Mouse (Mus musculus) CD4-positive, CD25-positive, alpha-beta regulatory T cell, adult 2 months (primary cell): ENCODE measurements around the gene Zfp960.
"Not testable (repeated sequence)": the region's sequence is repeated elsewhere in the genome, so short reads cannot be mapped to it uniquely, and the experiment has no call there.

Source experiments
- DNase-seq: peaks from one replicate; pipeline ENCODE4 v3.0.0-alpha.2; 2012; ENCODE audit warnings: low read depth, low spot score

Gene Zfp960

DNA sequence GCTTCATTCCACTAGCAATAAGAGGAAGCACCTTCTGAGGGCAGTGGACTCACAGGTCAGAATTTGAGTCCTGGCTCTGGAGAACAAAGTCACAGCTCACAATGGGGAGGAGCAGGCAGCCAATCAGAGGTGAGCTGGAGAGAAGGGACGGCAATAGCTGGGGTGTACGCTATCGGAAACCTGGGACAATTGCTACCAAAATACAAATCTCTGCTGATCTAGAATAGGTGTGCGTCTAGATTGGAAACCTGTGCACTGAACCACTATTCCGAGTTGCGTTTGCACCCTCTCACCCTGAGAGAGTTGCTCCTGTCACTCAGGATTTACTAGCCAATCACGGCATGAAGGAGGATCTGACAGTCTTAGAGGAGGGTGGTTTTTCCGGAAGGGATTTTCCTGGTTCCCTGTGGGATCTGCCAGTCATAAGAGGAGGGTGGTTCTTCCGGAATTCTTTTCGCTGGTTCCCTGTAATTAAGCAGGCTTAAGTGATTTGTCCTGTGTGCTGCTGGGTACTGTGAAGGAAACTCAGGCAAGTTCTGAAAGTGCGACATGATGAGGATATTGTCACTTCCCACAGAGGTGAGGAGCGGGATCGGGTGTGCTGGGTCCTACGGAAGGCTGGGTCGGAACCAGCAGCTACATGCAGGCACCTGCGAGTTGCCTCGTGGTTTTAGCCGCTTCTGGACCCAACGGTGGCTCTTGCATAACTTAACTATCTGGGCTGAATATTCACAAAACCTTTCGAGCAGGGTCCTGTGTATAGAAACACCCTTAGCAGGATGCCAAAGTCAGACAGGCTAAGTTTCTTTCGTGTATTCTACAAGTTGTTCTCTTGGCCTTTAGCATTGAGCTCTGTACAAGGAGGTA is at the start of gene Zfp960:
TSS of gene Zfp960 (plus strand) at position 486 of the 867 bp plus-strand sequence.
- DNase-seq, result not testable (repeated sequence)

DNA sequence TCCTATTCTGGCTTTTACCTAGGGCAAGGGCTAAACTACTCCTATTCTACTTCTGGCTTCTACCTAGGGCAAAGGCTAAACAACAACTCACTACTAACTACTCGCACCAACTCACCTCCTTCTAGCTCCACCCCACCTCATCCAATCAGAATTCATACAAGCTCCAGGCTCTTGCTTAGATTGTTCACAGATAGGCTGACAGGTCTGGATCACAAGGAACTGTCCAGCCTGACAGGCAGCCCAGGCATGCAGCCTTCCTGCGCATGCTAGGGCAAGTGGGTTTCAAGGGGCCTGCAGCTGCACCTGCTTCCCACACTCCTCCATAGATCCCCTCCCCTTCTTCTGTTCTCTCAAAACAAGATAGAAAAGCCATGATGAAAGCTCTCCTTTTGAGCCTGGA is 45.8 kb upstream of the Zfp960 start:
- DNase-seq, result not testable (repeated sequence)

DNA sequence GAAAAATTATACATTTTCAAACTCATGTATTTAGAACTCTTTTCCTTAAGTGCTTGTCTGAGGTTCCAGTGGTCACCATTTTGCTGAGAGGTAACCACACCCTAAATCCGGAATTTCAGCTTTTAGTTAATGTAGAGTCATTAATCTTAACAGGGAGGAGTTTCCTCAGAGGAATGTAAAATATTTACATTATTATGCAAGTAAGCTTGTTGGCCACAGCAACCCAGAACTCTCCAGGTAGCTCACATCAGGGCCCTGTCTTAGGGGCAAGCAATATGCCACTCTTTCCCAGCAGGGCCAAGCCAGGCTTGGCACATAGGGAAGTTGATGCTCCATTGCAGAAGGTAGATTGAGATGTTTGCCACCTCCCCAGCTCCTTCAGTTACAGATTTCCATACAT is 4.3 kb upstream of the Zfp960 start:
- DNase-seq, result not testable (repeated sequence)

DNA sequence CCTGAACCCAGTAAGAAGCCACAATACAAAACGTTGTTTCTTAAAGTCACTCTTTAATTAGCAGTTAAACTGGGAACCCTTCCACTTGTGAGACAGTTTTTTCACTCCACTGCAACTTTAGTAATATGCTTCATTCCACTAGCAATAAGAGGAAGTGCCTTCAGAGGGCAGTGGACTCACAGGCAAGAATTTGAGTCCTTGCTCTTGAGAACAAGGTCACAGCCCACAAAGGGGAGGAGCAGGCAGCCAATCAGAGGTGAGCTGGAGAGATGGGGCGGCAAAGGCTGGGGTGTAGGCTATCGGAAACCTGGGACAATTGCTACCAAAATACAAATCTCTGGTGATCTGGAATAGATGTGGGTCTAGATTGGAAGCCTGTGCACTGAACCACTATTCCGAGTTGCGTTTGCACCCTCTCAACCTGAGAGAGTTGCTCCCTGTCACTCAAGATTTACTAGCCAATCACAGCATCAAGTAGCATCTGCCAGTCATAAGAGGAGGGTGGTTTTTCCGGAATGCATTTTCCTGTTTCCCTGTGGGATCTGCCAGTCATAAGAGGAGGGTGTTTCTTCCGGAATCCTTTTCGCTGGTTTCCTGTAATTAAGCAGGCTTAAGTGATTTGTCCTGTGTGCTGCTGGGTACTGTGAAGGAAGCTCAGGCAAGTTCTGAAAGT is 57.1 kb downstream of the Zfp960 start, which contains the start of gene Zfp97:
TSS of gene Zfp97 (plus strand) at position 586 of the 673 bp plus-strand sequence.
- DNase-seq, result not testable (repeated sequence)
